Mouse (Mus musculus) c-Kit-positive CD71-positive TER-119-negative erythroid progenitor cells, embryonic 14.5 days (primary cell): ENCODE data around the gene Pradc1.

Experiments used
- DNase-seq: peaks from one replicate; pipeline ENCODE4 v3.0.0-alpha.2; 2013; ENCODE audit warnings: low read depth

Gene Pradc1

DNA sequence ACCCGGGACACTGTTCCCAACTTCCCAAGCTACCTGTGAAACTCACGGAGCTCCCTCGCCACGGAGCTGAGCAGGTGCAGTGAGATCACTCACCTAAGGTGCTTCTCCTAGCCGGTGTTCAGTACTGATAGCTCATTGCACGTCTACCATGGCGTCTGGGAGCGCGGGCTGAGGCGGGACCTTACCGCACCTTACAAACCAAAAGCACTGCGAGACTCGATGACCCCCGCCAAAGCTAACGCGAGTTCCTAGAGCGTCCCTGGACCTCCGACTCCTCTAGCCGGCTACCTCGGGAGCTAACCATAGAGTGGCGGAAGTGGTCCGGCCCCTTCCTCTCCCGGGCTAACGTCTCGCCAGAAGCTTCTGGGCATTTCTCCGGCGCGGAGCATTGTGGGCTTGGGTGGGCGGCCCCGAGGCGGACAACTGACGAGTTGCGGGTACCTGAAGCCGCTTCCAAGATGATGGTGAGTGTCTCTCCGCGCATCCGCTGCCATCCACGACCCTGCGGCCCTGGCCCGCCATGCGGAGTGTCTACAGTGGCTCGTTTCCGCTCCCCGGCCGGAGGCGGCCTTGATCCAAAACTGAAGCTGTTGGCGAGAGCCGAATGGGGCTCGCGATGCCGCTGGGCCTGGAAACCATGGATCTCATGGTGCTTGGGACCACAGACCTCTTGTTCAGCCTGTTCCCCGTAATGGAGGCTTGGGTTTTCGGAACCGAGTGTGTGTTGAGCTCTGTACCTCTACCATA, at the start of gene Pradc1:
Gene Pradc1, minus strand, starts transcription at position 307 of the 747 bp plus-strand sequence.
- DNase-seq, result peak; percentile 93

DNA sequence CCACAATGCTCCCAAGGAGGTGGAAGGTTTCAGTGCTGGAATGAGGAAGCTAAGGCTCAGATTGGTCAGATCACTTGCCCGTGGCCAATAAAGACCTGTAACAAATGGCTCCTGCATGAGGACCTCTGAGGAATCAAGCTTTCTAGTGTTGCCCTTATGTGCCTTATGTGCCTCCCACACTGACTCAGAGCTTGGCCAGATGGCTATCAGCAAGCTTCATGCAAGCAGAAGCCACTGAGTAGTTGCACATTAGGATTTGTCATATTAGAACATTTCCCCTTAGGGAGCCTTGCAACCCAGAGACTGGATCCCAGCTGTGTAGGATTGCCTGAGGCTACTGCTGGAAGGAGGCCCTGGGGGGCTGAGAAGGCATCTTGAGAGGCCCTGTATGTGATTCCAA, 48.6 kb upstream of the Pradc1 start:
- DNase-seq, result no peak

DNA sequence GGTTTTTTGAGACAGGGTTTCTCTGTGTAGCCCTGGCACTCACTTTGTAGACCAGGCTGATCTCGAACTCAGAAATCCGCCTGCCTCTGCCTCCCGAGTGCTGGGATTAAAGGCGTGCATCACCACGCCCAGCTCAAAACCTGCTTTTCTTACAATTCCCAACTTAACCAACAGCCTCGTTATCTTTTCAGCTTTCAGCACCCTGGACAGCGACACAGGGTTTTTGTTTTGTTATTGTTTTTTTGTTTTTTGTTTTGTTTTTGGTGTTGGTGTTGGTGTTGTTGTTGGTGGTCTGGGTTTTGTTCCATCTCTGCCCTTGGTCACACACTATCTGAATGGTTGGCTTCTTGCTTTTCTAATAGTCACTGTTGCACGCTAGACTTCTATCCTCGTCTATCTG, 46.4 kb upstream of the Pradc1 start:
- DNase-seq, result peak; percentile 40

DNA sequence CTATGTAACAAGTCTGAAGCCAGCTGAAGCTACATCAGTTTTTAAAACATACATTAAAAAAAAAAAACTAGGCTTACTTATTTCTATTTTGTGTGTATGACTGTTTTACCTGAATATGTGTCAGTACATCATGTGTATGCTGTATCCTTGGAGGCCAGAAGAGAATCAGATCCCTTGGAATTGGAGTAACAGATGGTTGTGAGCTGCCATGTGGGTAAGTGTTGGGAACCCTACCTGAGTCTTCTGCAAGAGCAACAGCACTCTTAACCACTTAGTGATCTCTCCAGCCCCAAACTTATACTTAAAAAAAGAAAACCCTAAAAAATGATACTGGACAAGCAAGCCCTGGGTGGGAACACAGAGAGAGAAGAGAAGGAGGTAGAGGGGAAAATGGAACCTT, 45.2 kb upstream of the Pradc1 start:
- no peak for DNase-seq

DNA sequence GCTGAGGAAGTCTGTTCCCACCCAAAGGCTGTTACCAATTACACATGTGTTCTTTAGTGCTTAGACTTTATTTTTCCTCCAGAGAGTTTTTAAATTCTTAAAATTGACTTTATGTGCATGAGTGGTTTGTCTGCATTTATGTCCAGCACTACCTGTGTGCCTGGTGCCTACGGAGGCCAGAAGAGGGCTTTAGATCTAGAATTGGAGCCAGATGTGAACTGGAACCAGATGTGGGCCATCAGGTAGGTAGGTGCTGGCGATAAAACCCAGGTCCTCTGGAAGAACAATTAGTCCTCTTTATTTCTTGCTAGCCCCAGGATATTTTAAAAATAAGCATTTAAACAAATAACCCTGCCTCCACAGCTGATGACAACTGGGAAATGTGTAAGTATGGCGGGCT, 39.8 kb upstream of the Pradc1 start:
- no peak for DNase-seq

DNA sequence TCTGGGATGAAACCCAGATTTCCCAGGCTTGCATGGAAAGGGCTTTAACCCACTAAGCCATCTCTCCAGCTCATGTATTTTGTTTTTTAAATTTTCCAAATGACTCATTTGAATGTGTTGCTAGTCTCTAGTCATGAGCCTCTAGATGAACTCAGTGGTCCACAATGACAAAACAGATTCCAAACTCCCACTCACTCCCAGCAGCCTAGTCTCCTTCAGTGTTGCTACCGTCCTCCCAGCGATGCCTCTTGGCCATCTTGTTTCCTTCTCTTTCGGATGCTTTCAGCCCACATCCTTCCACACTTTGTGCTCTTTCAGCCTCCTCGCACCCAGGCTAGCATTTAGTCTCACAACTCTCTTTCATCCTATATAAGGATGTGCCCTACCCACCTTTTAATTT, 38.5 kb upstream of the Pradc1 start:
- no peak for DNase-seq

DNA sequence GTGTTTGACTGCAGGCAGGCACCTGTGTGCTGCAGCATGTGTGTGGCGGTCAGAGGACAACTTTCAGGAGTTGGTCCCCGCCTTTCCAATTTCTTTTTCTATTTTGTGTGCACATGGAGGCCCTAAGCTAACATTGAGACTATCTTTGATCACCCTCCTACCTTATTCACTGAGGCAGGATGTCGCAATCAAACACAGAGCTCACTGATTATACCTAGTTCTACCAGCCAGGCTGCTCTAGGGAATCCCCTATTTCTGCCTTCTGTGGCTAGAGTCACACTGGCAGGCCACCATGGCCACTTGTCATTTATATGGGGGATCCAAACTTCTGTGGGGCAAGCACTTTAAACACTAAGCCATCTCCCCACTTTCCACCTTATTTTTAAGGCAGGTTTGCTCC, 37.9 kb upstream of the Pradc1 start:
- no peak for DNase-seq

DNA sequence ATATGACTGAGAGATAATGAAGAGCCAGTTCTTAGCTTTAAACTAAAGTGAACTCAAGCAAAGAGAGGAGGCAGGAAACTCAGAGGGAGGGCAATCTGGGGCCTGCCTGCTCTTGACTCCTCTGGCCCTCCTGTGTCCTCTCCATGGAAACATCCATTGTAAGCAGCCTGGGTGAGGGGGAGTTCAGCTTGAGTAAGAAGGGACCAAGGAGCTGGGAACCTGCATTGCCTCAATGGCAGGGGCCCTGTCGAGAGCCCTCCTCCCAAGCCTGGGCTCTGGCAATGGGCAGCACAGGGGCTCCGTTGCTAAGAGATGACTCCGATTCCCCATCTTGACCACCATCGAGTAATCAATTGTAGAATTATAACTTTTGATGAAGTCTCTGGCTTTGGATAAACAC, 36.7 kb upstream of the Pradc1 start:
- no peak for DNase-seq

DNA sequence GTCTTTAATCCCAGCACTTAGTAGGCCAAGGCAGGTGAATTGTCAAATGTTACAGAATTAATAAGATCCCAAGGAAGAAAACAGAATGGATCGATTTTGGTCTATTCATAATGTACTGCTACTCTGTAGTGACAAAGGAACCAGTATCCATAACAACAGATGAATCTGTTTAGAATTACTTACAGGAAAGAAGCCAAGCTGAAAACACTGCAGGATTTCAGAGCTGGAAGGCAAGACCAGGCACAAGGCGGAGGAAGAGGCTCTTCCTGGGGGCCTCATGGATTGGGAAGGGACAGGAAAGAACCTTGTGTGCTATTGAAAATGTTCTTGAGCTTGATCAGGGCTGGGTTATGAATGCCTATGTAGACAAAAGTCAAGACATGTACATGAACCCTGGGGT, 34.0 kb upstream of the Pradc1 start:
- DNase-seq, result no peak

DNA sequence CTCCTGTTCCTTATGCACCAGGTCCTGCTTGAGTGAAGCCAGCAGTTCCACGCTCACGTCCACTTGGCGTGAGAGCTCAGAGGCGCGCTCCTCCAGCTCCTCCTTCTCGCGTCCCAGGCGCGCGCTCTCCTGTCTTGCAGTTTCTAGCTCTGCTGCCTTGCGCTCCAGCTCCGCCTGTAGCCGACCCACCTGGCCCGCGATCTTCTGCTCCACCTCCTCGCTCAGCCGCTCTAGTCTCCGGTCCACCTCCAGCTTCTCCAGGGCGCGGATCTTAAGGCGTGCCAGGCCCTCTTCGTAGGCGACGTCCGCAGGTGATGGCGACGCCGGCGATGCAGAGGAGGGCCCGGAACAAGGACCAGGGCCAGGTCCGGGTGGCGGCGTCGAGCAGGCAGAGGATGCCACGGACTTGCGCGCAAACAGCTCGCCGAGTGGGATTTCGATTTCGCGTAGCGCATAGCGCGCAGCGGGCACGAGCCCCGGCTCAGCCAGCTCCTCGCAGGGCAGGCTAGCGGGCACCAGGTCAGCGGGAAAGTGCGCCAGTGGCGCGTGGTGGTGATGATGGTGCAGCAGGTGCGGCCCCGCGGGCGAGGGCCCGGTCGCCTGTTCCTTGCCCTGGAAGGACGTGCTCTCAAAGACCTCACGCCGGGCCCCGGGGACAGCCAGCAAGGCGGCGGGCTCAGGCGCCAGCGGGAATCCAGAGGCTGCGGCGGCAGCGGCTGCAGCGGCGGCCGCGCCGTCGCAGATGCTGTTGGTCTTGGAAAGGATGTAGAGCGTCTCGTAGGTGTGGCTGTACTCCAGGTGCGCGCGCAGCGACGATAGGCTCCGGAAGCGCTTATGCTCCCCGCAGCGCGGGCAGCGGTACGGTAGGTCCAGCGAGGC, 32.3 kb upstream of the Pradc1 start:
- DNase-seq, result no peak

DNA sequence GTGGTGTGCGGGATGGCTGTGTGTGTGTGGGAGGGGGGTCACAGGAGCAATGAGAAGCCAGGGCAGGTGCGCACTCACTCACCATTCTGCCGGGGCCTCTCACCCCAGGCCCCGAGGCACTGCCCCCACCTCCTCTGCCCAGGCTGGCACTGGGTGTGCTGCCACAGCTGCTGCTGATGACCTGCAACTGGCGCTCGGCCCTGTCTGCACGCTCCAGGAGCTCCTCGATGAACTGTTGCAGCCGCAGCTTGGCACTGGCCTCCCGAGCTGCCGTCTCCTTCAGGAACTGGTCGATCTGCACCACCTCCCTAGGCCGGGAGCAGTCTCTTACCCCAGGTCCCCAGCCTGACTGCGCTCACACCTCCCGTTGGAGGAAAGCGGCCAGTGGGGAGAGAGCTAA, 28.9 kb upstream of the Pradc1 start:
- no peak for DNase-seq

DNA sequence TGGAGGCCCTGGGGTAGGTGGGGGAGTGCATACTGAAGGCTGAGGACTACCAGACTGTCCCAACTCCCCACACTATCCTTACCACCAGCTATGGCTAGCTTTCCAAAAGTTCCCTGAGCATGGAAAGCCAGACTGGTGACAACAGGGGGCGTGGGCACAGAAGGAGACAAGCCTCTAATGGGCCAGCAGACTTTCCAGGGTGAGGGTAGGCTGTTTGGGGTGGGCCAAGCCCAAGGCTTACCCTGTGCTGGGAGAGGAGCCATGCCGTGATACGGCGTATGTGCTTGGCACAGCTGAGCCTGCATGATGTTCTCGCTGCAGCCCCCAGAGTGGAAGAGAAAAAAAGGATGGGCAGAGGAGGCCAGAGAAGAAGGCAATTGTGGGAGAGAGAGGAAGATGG, 28.2 kb upstream of the Pradc1 start:
- DNase-seq, result no peak

DNA sequence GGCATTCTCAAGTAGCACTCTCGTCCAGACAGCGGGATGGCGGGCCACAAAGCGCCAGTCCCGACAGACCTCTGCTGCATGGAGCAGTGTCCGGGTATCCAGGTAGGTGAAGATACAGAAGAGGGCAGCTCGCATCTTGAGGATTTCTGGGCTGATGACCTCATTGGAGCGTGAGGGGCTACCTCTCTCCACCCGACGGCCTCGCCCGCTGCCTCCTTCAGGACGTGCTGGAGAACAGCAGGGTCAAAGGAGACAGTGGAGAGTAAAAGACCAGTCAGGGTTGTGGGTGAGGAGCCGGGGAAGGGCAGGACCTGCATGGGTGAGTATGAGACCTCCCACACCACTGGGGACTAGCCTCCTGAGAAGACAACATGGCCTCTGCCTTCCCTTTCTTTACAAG, 26.6 kb upstream of the Pradc1 start:
- DNase-seq, result no peak

DNA sequence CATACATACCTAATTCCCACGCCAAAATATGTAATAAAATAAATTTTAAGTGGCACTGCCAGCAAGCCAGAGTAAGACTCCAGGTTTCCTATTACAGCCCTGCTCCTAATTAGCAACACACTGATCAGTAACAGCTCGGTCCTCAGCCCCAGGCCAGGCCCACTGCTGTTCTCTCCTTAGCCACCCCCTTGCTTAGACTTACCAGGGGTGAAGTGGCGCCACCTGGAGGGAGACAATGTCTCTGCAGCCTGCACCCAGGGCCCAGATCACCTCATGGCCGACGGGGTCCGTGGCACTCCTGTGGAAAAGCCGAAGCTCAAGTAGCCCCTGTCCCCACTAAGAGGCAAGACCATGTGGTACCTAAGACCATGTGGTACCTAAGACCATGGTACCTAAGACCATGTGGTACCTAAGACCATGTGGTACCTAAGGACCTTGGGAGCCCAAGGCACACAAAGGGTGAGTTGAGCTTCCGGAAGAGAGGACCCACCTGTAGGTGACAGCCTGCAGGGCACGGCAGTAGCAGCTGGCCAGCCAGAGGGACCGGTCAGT, 25.7 kb upstream of the Pradc1 start:
- DNase-seq, result peak; percentile 27

DNA sequence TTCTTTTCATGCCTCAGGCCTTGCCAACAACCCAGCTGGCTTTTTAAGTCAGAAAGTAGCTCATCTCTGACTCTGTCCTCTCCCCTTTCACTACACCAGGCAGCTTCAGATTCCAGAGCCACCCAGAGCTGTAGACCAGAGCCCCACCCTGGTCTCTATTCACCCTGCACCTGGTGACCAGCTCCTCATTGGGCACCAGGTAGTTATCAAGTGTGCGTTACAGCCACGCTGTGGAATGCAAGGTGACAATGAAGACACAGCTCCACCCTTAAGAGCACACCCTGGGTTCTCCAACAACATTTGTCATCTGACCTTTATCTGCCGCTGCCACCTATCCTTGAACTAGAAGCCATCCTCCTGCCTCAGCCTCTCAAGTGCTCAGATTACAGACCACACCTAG, 23.8 kb upstream of the Pradc1 start:
- no peak for DNase-seq

DNA sequence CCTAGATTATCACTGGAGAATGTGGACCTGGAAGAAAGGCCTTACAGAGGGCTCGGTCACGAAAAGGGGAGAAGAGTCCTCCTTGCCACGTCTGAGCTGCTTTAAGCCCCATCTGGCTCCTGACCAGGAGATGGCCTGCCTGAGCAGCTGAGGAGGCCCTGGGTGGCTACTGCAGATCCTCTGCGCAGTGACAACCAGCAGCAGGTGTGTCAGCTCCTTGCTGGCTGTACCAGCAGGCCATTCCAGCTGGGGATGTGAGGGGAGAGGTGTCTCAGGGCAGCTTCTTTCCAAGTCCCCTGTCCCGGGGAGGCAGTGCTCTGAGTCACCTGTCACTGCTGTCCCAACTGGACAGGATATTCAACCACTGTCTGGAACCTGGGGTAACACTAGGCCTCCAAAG, 20.8 kb upstream of the Pradc1 start:
- DNase-seq, result no peak

DNA sequence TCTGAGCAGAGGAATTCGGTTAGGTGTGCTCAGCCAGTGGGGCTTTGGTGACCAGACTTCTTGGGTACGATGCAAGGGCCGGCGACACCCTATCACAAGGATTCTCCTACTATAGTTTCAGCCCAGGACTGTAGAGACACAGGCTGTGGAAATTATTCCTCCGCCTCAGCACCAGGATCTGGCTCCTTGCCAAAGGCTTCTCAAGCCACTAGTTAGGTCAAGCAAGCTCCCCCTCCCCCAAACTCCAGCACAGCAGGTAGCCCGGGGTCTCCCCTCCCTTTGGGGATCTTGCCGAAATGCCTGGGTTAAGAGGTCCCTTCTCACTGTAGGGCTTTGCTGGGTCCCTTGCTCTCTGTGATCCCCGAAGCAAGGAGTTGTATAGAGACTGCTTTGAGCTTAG, 20.2 kb upstream of the Pradc1 start:
- DNase-seq, result no peak

DNA sequence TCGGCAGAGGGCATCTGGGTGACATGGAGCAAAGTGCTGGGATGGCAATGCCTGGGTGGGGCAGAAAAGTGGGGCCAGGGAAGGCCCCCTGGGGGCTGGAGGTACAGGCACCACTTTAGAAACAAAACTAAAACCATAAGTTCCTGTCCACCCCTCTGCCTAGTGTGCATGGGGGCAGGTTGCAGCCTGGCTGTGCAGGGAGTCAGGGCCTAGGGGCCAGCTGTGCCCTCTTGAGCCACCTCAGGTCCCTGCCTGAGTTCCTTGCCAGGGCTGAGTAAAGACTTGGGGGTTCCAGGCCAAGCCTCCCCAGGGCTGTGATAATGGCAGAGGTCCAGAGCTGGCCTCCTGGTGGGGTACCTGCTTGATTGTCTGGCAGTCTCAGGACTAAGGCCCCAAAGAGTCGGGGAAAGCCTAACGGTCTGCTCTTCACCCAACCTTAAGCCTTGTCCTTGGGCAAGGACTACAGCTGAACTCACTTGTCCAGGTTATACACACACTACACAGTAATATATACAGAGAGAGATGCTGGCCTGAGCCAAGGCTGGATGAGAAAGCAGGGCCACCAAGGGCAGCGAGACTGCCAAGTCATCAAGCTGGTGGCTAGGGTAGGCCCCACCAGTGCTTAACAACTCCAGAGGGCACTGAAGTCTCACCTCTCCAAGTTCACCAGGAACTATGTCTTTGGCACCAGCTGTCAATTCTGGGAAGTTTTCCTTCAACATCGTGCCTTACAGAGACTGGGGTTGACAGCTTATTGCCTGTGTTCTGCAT, 18.1 kb upstream of the Pradc1 start:
- no peak for DNase-seq

DNA sequence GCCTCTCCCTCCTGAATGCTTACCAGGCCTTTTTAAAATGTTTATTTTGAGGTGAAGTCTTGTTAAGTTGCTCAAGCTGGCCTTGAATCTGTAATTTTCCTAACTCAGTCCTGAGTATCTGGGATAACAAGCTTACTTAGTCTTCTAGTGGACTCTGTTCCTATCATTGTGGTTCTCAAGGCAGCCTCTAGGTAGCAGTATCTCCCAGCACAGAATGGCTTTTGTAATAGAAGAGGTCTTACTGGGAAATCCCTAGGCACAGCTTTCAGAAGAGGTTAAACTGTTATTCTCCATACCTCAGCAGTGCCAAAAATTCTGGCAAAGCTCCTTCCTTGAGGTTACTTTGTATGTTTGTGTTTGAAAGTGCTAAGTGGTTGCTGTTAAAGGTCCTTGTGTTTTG, 13.6 kb upstream of the Pradc1 start:
- no peak for DNase-seq

DNA sequence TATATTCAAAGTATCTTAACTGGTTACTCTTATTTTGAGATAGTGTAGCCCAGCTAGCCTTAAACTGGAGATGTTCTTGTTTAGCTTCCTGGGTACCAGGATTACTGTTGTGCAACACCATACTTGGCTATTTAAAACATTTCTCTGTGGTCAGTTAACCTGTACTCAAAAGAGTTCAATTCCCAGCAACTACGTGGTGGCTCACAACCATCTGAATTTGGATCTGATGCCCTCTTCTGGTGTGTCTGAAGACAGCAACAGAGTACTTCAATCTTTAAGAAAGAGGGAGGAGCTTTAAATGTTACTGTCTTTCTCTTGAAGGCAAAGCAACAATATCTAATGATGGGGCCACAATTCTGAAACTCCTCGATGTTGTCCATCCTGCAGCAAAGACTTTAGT, 7.9 kb upstream of the Pradc1 start:
- no peak for DNase-seq

DNA sequence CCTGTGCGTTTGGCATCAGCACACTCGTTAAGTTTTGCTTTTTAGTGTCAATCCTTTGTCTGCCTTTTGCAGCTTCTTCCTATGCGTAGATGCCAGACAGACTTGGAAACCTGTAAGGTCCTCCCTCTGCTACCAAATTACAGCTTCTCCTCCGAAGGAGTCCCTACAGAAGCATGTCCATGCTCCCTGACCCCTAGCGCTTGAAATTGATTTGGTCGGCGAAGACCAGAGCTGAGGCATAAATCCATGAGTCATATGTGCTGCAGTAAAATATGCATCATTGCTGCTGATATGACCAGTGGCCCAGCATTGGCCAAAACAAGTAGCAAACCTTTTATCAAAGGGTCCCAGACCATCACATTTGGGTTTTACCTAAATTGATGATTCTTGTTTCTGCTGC, 1.0 kb upstream of the Pradc1 start:
- DNase-seq, result peak; percentile 45

DNA sequence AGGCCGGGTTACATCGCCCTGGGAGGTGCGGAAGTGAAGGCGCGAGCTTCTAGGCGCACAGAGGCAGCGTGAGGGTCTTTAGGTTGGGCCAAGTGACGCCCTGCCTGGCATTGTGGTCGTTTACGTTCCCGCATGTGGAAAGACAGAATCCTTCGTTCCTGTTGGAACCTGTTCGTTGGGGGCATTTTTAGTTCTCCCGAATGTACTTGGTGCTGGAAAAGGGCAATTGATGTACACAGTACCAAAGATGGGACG, 568 bp upstream of the Pradc1 start:
- DNase-seq, result no peak
